Mouse (Mus musculus) stomach, embryonic 14.5 days (tissue): ENCODE data around the gene Ptch2. TPM values are rescaled to one million over a fixed set of nuclear protein-coding genes. Genes with fewer than 3 reads are reported as not detected.

Experiments used
- ATAC-seq: fragments of 200-750 bp; cut with Nextera tagmentation; 2 replicates; pipeline ENCODE4 v1.8.0; 2017; ENCODE audit warnings: low read depth, moderate TSS enrichment; ENCODE audit not compliant: insufficient number of reproducible peaks, insufficient read depth, low FRiP score
- H3K27ac ChIP-seq: fragments of 300-500 bp; sonication (generic); 2 replicates; pipeline ENCODE4 v1.5.1; 2014; ENCODE audit warnings: mild to moderate bottlenecking, low read length, moderate library complexity, mixed read lengths
- H3K27me3 ChIP-seq: fragments of 300-500 bp; sonication (generic); 2 replicates; pipeline ENCODE4 v1.6.1; 2014; ENCODE audit warnings: low read length, control low read depth, mixed read lengths; ENCODE audit not compliant: control insufficient read depth, insufficient read depth
- H3K36me3 ChIP-seq: fragments of 300-500 bp; sonication (generic); 2 replicates; pipeline ENCODE4 v1.6.1; 2014; ENCODE audit warnings: mild to moderate bottlenecking, control low read depth, low read length, moderate library complexity, mixed read lengths; ENCODE audit not compliant: control insufficient read depth, insufficient read depth
- H3K4me1 ChIP-seq: fragments of 300-500 bp; sonication (generic); 2 replicates; pipeline ENCODE4 v1.6.1; 2014; ENCODE audit warnings: low read length, control low read depth, mixed read lengths; ENCODE audit not compliant: control insufficient read depth, insufficient read depth
- H3K4me2 ChIP-seq: fragments of 300-500 bp; sonication (generic); replicated peaks from 2 replicates; pipeline ENCODE4 v1.6.1; 2014; ENCODE audit warnings: low read depth, low read length, control low read depth
- H3K4me3 ChIP-seq: fragments of 300-500 bp; sonication (generic); 2 replicates; pipeline ENCODE4 v1.5.1; 2014; ENCODE audit warnings: low read depth, low read length, control low read depth
- H3K9ac ChIP-seq: fragments of 300-500 bp; sonication (generic); replicated peaks from 2 replicates; pipeline ENCODE4 v1.6.1; 2014; ENCODE audit warnings: low read depth, mild to moderate bottlenecking, control low read depth, low read length, moderate library complexity, mixed read lengths
- H3K9me3 ChIP-seq: fragments of 300-500 bp; sonication (generic); 2 replicates; pipeline ENCODE4 v1.6.1; 2016; ENCODE audit warnings: low read depth, low read length, control low read depth; ENCODE audit not compliant: control insufficient read depth
- WGBS: fragments of 180-500 bp; shearing (Covaris S2); extraction: QIAGEN DNeasy Blood & Tissue Kit; methylation state at CpG from one replicate; pipeline ENCODE4 v1.1.7; 2014; 5-methylcytosine and 5-hydroxymethylcytosine counted together
- polyA plus RNA-seq: library from polyadenylated mRNA; unstranded; fragments of >200 nt; fragmentation: Nextera tagmentation; extraction: Ambion mirVana; gene quantifications from 2 replicates; pipeline ENCODE4 v1.2.1, GENCODE M21; 2014

Gene Ptch2
- polyA plus RNA-seq, 1 experiment from 2014 or later, result 9.8 TPM

DNA sequence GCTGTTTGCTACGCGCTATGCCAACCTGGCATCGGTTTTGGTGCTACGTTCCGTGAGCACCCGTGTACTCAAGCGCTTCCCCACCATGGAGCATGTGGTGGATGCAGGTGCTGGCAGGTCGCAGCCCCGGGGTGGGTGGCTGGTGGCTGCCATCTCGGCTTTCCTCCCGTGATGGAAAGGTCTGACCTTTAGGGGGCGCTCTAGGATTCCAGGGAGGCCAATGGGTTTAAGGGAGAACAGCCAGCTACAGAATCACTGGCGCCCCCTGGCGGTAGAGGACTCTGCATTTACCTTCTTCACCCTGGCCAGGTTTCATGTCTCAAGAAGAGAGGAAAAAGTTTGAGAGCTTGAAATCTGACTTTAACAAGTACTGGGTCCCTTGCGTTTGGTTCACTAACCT, 50.3 kb downstream of the Ptch2 start:
- Histone ChIP-seq H3K27ac (no peak overlapping the region), H3K27me3 (no peaks in the 10 kb centered on the region), H3K9me3 (no peaks in the 10 kb centered on the region), H3K4me3 (no peak overlapping the region), H3K36me3 (peaks cover 17% of the 10 kb centered on the region), H3K4me2 (no peak overlapping the region), H3K9ac (no peak overlapping the region), H3K4me1 (no peaks in the 10 kb centered on the region)
- 32% methylated on average over 15 of the region's 15 CpGs for WGBS
- ATAC-seq, result no peak

DNA sequence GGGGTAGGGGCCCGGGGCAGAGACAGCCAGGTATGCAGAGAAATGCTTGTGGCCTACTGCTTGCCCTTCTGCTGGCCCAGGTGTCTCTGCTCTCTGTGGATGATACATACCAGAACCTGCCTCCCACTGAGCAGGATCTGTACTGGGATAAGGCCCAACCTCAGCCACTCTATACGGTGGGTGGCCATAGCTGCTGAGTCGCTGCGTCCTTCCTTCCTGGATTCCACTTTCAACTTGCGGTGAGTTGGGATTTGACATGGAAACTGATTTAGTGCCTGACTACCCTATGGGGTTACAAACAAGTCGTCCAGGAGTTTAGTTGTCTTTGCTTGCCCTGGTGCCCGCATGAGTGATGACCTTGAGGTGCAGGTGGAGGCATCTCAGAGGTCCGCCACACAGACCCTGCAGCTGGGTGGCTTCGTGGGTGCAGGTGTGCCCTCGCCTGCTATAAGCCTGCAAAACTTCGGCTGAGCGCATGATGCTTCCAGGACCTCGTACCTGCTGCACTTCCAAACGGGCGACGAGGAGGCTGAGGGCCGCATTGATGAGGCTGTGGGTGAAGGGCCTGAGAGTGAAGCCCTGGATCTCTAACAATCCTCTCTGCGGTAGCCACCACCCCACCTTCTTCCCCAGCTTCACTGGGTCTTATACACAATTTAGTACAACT, 52.3 kb downstream of the Ptch2 start:
- H3K36me3 ChIP-seq, result peaks cover 35% of the 10 kb centered on the region
- no peak overlapping the region for H3K4me3 ChIP-seq
- 71% methylated on average over 18 of the region's 18 CpGs for WGBS
- H3K9ac ChIP-seq, result no peak overlapping the region
- ATAC-seq, result no peak
- H3K9me3 ChIP-seq, result no peaks in the 10 kb centered on the region
- H3K27me3 ChIP-seq, result no peaks in the 10 kb centered on the region
- no peak overlapping the region for H3K27ac ChIP-seq
- H3K4me2 ChIP-seq, result no peak overlapping the region
- peaks cover 6% of the 10 kb centered on the region; the same call in 1 of the 2 replicates for H3K4me1 ChIP-seq

DNA sequence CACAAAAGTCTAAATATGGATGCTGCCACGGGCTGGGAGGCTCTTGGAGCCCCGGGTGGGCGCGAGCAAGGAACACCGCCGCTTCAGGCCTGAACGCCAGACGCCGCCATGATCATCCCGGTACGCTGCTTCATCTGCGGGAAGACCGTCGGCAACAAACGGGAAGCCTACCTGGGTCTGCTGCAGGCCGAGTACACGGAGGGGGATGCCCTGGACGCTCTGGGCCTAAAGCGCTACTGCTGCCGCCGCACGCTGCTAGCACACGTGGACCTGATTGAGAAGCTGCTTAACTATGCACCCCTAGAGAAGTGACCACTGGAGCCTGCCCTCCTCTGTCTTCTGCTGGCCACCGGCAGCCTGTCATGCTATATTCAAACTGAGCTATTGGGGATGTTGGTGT, 52.9 kb downstream of the Ptch2 start:
- Histone ChIP-seq H3K27ac (no peak overlapping the region), H3K4me3 (no peak overlapping the region), H3K9ac (no peak overlapping the region), H3K9me3 (no peaks in the 10 kb centered on the region), H3K36me3 (peaks cover 41% of the 10 kb centered on the region), H3K27me3 (no peaks in the 10 kb centered on the region), H3K4me1 (peaks cover 11% of the 10 kb centered on the region; the same call in 1 of the 2 replicates), H3K4me2 (no peak overlapping the region)
- ATAC-seq, result no peak
- WGBS, result 70% methylated on average over 24 of the region's 24 CpGs

GRCm38 (mm10) chr4:117149291-117150211, 53.7 kb downstream of the Ptch2 start:
- no peaks in the 10 kb centered on the region for H3K27me3 ChIP-seq
- 69% methylated on average over 6 of the region's 6 CpGs for WGBS
- no peak for ATAC-seq
- H3K4me2 ChIP-seq, result no peak overlapping the region
- H3K9ac ChIP-seq, result no peak overlapping the region
- no peak overlapping the region for H3K27ac ChIP-seq
- peaks cover 46% of the 10 kb centered on the region for H3K36me3 ChIP-seq
- H3K4me3 ChIP-seq, result no peak overlapping the region
- no peaks in the 10 kb centered on the region for H3K9me3 ChIP-seq
- peaks cover 14% of the 10 kb centered on the region; the same call in 1 of the 2 replicates for H3K4me1 ChIP-seq

GRCm38 (mm10) chr4:117150212-117150733, 54.4 kb downstream of the Ptch2 start:
- Histone ChIP-seq H3K4me1 (peaks cover 14% of the 10 kb centered on the region; the same call in 1 of the 2 replicates), H3K36me3 (peaks cover 46% of the 10 kb centered on the region), H3K4me2 (no peak overlapping the region), H3K4me3 (no peak overlapping the region), H3K9me3 (no peaks in the 10 kb centered on the region), H3K9ac (no peak overlapping the region), H3K27ac (no peak overlapping the region), H3K27me3 (no peaks in the 10 kb centered on the region)
- WGBS, result 88% methylated on average over 6 of the region's 6 CpGs
- ATAC-seq, result no peak

DNA sequence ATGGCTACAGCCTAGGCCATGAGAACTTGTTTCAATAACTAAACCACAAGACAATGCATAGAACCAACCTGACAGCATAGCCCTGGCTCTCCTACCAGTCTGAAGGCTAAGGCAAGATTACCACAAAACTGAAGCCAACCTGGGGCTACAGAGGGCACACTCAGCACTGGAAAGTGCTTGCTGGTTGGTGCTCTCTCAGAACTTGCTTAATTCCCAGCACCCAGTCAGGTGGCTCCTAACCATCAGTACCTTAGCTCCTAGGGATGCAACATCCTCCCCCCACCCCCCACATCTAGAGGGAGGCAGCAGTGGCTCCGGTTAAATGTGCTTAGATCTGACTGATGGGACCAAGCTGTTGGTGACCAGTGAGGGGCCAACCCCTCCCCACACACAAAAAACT, 55.5 kb downstream of the Ptch2 start:
- WGBS, result 35% methylated on average over 1 of the region's 1 CpGs
- Histone ChIP-seq H3K27me3 (no peaks in the 10 kb centered on the region), H3K36me3 (peaks cover 46% of the 10 kb centered on the region), H3K4me2 (no peak overlapping the region), H3K4me1 (peaks cover 14% of the 10 kb centered on the region; the same call in 1 of the 2 replicates), H3K9ac (no peak overlapping the region), H3K9me3 (no peaks in the 10 kb centered on the region), H3K4me3 (no peak overlapping the region), H3K27ac (no peak overlapping the region)
- ATAC-seq, result no peak

- H3K9me3 ChIP-seq, result no peaks in the 10 kb centered on the region
- ATAC-seq, result no peak
- 0 out of 2 replicates have a peak overlapping the region, but pooled peaks have one; percentile 11 for H3K4me3 ChIP-seq
- 72% methylated on average over 5 of the region's 5 CpGs for WGBS
- peaks cover 14% of the 10 kb centered on the region; the same call in 1 of the 2 replicates for H3K4me1 ChIP-seq
- peaks cover 46% of the 10 kb centered on the region for H3K36me3 ChIP-seq
- peak overlapping the region; percentile 11 for H3K4me2 ChIP-seq
- no peak overlapping the region for H3K9ac ChIP-seq
- no peaks in the 10 kb centered on the region for H3K27me3 ChIP-seq
- no peak overlapping the region for H3K27ac ChIP-seq
Observed at GRCm38 (mm10) chr4:117152714-117153113, 56.8 kb downstream of the Ptch2 start.

DNA sequence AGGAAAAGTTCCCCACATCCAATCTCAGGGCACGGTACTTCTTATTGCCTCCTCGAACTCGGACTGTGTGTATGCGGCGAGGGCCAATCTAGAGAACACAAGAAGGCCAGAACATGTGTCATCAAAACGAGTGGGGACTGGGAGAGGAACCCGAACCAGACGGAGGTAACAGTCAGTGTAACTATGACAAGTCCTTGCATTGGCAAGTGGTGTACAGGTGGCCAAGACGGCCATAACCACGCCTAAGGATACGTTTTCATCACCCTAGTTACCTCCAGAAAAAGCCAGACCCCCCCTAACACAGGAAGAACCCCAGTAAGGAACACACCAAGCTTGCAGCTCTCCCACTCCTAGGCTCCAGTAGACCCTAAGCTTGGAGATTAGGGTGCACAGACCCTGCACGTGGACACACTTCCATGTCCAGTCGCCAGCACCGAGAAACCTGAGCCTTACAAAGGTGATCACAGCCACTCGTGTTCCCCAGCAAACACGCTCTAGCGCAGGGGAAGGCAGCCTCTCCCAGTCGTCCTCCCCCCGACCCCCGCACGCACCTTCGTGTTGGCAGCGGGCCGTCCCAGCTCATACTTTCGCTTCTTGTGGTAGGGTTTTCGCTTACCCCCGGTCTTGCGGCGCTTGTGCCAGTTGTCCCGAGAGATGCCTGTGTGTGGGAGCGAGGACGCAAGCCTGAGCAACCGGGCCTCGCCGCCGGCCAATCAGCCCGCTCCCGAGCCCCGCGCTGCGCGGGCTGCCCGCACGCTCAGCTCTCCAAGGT, 59.3 kb downstream of the Ptch2 start:
- Histone ChIP-seq H3K4me2 (peak overlapping the region; percentile 63), H3K27me3 (no peaks in the 10 kb centered on the region), H3K36me3 (peaks cover 51% of the 10 kb centered on the region), H3K4me3 (peak overlapping the region; percentile 97), H3K9me3 (no peaks in the 10 kb centered on the region), H3K4me1 (peaks cover 14% of the 10 kb centered on the region; the same call in 1 of the 2 replicates), H3K27ac (peak overlapping the region; percentile 95), H3K9ac (peak overlapping the region; percentile 99)
- WGBS, result 2% methylated on average over 44 of the region's 44 CpGs
- no peak for ATAC-seq
